Mouse (Mus musculus) testis, adult 2 months (tissue): ENCODE data around the gene Gm4763.

Source experiments
- CTCF ChIP-seq: fragments of 200-500 bp; IDR thresholded peaks from 2 replicates; pipeline ENCODE4 v1.5.1; 2012; ENCODE audit warnings: low read depth, mild to moderate bottlenecking, inconsistent platforms, low read length, moderate library complexity; ENCODE audit not compliant: control insufficient read depth, insufficient read depth, insufficient replicate concordance
- POLR2A ChIP-seq: fragments of 200-500 bp; IDR thresholded peaks from 2 replicates; pipeline ENCODE4 v1.6.1; 2012; ENCODE audit warnings: low read depth, mild to moderate bottlenecking, inconsistent platforms, low read length, moderate library complexity; ENCODE audit not compliant: control insufficient read depth

GRCm38 (mm10) chr7:24751610-24752009, 24.9 kb upstream of the Gm4763 start:
- TF ChIP-seq POLR2A (no peak), CTCF (no peak)
